Mouse (Mus musculus) E14TG2a.4 (cell line): ENCODE data around the gene Znhit3.

ENCODE experiments used
- CTCF ChIP-seq: conservative IDR thresholded peaks from 2 replicates; pipeline ENCODE4 v1.5.1; 2014; ENCODE audit warnings: low read length
- NANOG ChIP-seq: IDR thresholded peaks from 2 replicates; pipeline ENCODE4 v1.6.1; 2014; ENCODE audit warnings: borderline replicate concordance, low read length, mixed read lengths

- TF ChIP-seq CTCF: no peak
- no peak for TF ChIP-seq NANOG
These were observed 43.0 kb upstream of the Znhit3 start for GRCm38 (mm10) chr11:84959181-84959580.
